Mouse (Mus musculus): Measurements from ENCODE around the gene Lhx2.

The Lhx2 gene

GRCm38 (mm10) chr2:38359811-38360210 is 20.7 kb downstream of the Lhx2 start:
- DNase-seq, result no peak

GRCm38 (mm10) chr2:38366222-38366621 is 27.1 kb downstream of the Lhx2 start:
- DNase-seq, result no peak

- DNase-seq, result no peak
Measured at GRCm38 (mm10) chr2:38367023-38367422, 27.9 kb downstream of the Lhx2 start.

- no peak for DNase-seq
Measured at GRCm38 (mm10) chr2:38367852-38368251, 28.8 kb downstream of the Lhx2 start.

GRCm38 (mm10) chr2:38368746-38369330 is 29.8 kb downstream of the Lhx2 start:
- DNase-seq, result no peak

GRCm38 (mm10) chr2:38375606-38376304 is 36.7 kb downstream of the Lhx2 start:
- peak; percentile 15 to 67 for DNase-seq

GRCm38 (mm10) chr2:38377254-38377653 is 38.2 kb downstream of the Lhx2 start:
- no peak for DNase-seq

- no peak for DNase-seq
Measured at GRCm38 (mm10) chr2:38378346-38378745, 39.3 kb downstream of the Lhx2 start.

- DNase-seq, result no peak
Measured at GRCm38 (mm10) chr2:38378849-38379545, 39.9 kb downstream of the Lhx2 start.

GRCm38 (mm10) chr2:38379546-38379870 is 40.4 kb downstream of the Lhx2 start:
- DNase-seq, result no peak

GRCm38 (mm10) chr2:38380136-38381083 is 41.3 kb downstream of the Lhx2 start:
- no peak for DNase-seq

GRCm38 (mm10) chr2:38387568-38388262 is 48.6 kb downstream of the Lhx2 start:
- no peak for DNase-seq

GRCm38 (mm10) chr2:38394977-38395868 is 56.1 kb downstream of the Lhx2 start:
- no peak for DNase-seq

- no peak for DNase-seq
Measured at GRCm38 (mm10) chr2:38395869-38396236, 56.8 kb downstream of the Lhx2 start.

GRCm38 (mm10) chr2:38397306-38397705 is 58.2 kb downstream of the Lhx2 start:
- no peak for DNase-seq

GRCm38 (mm10) chr2:38397882-38398281 is 58.8 kb downstream of the Lhx2 start:
- DNase-seq, result no peak

- no peak for DNase-seq
Measured at GRCm38 (mm10) chr2:38402611-38403010, 63.5 kb downstream of the Lhx2 start.

GRCm38 (mm10) chr2:38403231-38403630 is 64.2 kb downstream of the Lhx2 start:
- DNase-seq, result no peak

- no peak for DNase-seq
Measured at GRCm38 (mm10) chr2:38404007-38404596, 65.0 kb downstream of the Lhx2 start.

GRCm38 (mm10) chr2:38405356-38405755 is 66.3 kb downstream of the Lhx2 start:
- DNase-seq, result no peak

- no peak for DNase-seq
Measured at GRCm38 (mm10) chr2:38409309-38409708, 70.2 kb downstream of the Lhx2 start.
